Mouse (Mus musculus) liver, embryonic 15.5 days (tissue): ENCODE data around the gene Schip1. TPM values are rescaled to one million over a fixed set of nuclear protein-coding genes. Genes with fewer than 3 reads are reported as not detected.

Source experiments
- ATAC-seq: fragments of 200-750 bp; cut with Nextera tagmentation; 2 replicates; pipeline ENCODE4 v1.8.0; 2017; ENCODE audit warnings: moderate number of reproducible peaks, mild to moderate bottlenecking, moderate library complexity; ENCODE audit not compliant: insufficient read depth
- H3K27ac ChIP-seq: fragments of 300-500 bp; sonication (generic); replicated peaks from 2 replicates; pipeline ENCODE4 v1.5.1; 2015; ENCODE audit warnings: mild to moderate bottlenecking, inconsistent platforms
- H3K27me3 ChIP-seq: fragments of 300-500 bp; sonication (generic); 2 replicates; pipeline ENCODE4 v1.6.1; 2015; ENCODE audit warnings: mild to moderate bottlenecking, inconsistent platforms
- H3K36me3 ChIP-seq: fragments of 300-500 bp; sonication (generic); replicated peaks from 2 replicates; pipeline ENCODE4 v1.6.1; 2015; ENCODE audit warnings: moderate library complexity, mild to moderate bottlenecking, inconsistent platforms
- H3K4me1 ChIP-seq: fragments of 300-500 bp; sonication (generic); replicated peaks from 2 replicates; pipeline ENCODE4 v1.6.1; 2015; ENCODE audit warnings: inconsistent platforms
- H3K4me2 ChIP-seq: fragments of 300-500 bp; sonication (generic); 2 replicates; pipeline ENCODE4 v1.6.1; 2015; ENCODE audit warnings: moderate library complexity, mild to moderate bottlenecking, inconsistent platforms
- H3K4me3 ChIP-seq: fragments of 300-500 bp; sonication (generic); replicated peaks from 2 replicates; pipeline ENCODE4 v1.5.1; 2015; ENCODE audit warnings: mild to moderate bottlenecking, inconsistent platforms
- H3K9ac ChIP-seq: fragments of 300-500 bp; sonication (generic); 2 replicates; pipeline ENCODE4 v1.6.1; 2015; ENCODE audit warnings: moderate library complexity, mild to moderate bottlenecking, inconsistent platforms
- H3K9me3 ChIP-seq: fragments of 300-500 bp; sonication (generic); replicated peaks from 2 replicates; pipeline ENCODE4 v1.6.1; 2016; ENCODE audit warnings: inconsistent platforms
- WGBS: fragments of 180-500 bp; shearing (Covaris S2); methylation state at CpG from one replicate; pipeline ENCODE4 v1.1.7; 2015; ENCODE audit warnings: mixed read lengths; ENCODE audit not compliant: insufficient replicate concordance; 5-methylcytosine and 5-hydroxymethylcytosine counted together
- polyA plus RNA-seq: library from polyadenylated mRNA; unstranded; fragments of >200 nt; fragmentation: Nextera tagmentation; extraction: Ambion mirVana; gene quantifications from 2 replicates; pipeline ENCODE4 v1.2.1, GENCODE M21; 2015

Schip1 gene
- polyA plus RNA-seq, 1 experiment from 2014 or later = 2.4 TPM

- 59% methylated on average over 2 of the region's 2 CpGs for WGBS
- ATAC-seq = no peak
These were observed 329.0 kb downstream of the Schip1 start for GRCm38 (mm10) chr3:68393578-68393977.

GRCm38 (mm10) chr3:68398691-68399090 is 334.1 kb downstream of the Schip1 start:
- 61% methylated on average over 3 of the region's 3 CpGs for WGBS
- no peak overlapping the region for H3K27ac ChIP-seq
- ATAC-seq = no peak
- H3K9ac ChIP-seq = no peak overlapping the region
- no peak overlapping the region for H3K4me2 ChIP-seq
- H3K9me3 ChIP-seq = no peaks in the 10 kb centered on the region
- H3K4me1 ChIP-seq = no peaks in the 10 kb centered on the region
- H3K4me3 ChIP-seq = no peak overlapping the region
- no peaks in the 10 kb centered on the region for H3K36me3 ChIP-seq
- H3K27me3 ChIP-seq = no peaks in the 10 kb centered on the region

More at GRCm38 (mm10) chr3:68393578-68393977, 329.0 kb downstream of the Schip1 start:
- Histone ChIP-seq H3K27ac (no peak overlapping the region), H3K9ac (no peak overlapping the region), H3K36me3 (no peaks in the 10 kb centered on the region), H3K27me3 (no peaks in the 10 kb centered on the region), H3K9me3 (no peaks in the 10 kb centered on the region), H3K4me1 (no peaks in the 10 kb centered on the region), H3K4me3 (no peak overlapping the region), H3K4me2 (no peak overlapping the region)

- ATAC-seq = no peak
- WGBS = 62% methylated on average over 7 of the region's 7 CpGs
- H3K27me3 ChIP-seq = no peaks in the 10 kb centered on the region
- H3K4me2 ChIP-seq = no peak overlapping the region
- H3K36me3 ChIP-seq = no peaks in the 10 kb centered on the region
- no peaks in the 10 kb centered on the region for H3K9me3 ChIP-seq
- H3K9ac ChIP-seq = no peak overlapping the region
- no peak overlapping the region for H3K4me3 ChIP-seq
- no peaks in the 10 kb centered on the region for H3K4me1 ChIP-seq
- H3K27ac ChIP-seq = no peak overlapping the region
These were observed 335.5 kb downstream of the Schip1 start for GRCm38 (mm10) chr3:68400121-68400520.

- 57% methylated on average over 4 of the region's 4 CpGs for WGBS
- no peaks in the 10 kb centered on the region for H3K4me1 ChIP-seq
These were observed 338.7 kb downstream of the Schip1 start for GRCm38 (mm10) chr3:68403343-68403742.

GRCm38 (mm10) chr3:68403783-68404217 is 339.2 kb downstream of the Schip1 start:
- H3K36me3 ChIP-seq = no peaks in the 10 kb centered on the region
- no peaks in the 10 kb centered on the region for H3K4me1 ChIP-seq
- H3K27me3 ChIP-seq = no peaks in the 10 kb centered on the region
- no peak overlapping the region for H3K4me3 ChIP-seq
- H3K9ac ChIP-seq = no peak overlapping the region
- WGBS = 46% methylated on average over 2 of the region's 2 CpGs
- ATAC-seq = no peak
- no peaks in the 10 kb centered on the region for H3K9me3 ChIP-seq
- H3K27ac ChIP-seq = no peak overlapping the region
- H3K4me2 ChIP-seq = no peak overlapping the region

More at GRCm38 (mm10) chr3:68403343-68403742, 338.7 kb downstream of the Schip1 start:
- Histone ChIP-seq H3K27ac (no peak overlapping the region), H3K4me3 (no peak overlapping the region), H3K27me3 (no peaks in the 10 kb centered on the region), H3K9ac (no peak overlapping the region), H3K4me2 (no peak overlapping the region), H3K9me3 (no peaks in the 10 kb centered on the region), H3K36me3 (no peaks in the 10 kb centered on the region)
- no peak for ATAC-seq

DNA sequence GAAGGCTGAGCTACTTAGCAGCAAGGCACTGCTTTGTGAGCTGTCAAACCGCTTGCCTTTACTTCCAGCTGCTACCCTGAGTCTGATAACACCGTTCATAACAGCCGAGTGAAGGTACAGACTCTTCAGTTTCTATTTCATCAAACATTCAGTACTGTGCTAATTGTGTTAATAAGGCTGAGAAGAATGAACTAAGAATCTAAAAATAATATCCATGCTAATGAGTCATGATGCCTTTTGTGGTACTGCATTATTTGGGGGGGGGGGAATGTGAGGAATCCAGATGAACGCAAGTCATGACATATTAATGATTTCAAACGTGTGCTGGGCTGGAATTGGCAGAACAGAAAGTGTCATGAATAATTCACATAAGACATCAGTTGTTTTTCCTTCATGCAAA is 341.1 kb downstream of the Schip1 start:
- Histone ChIP-seq H3K4me1 (no peaks in the 10 kb centered on the region), H3K4me2 (no peak overlapping the region), H3K36me3 (no peaks in the 10 kb centered on the region), H3K9ac (no peak overlapping the region), H3K27ac (no peak overlapping the region), H3K4me3 (no peak overlapping the region), H3K27me3 (no peaks in the 10 kb centered on the region), H3K9me3 (no peaks in the 10 kb centered on the region)
- 64% methylated on average over 5 of the region's 5 CpGs for WGBS
- ATAC-seq = no peak

- H3K9me3 ChIP-seq = no peaks in the 10 kb centered on the region
- H3K4me3 ChIP-seq = no peak overlapping the region
- H3K4me2 ChIP-seq = no peak overlapping the region
- no peaks in the 10 kb centered on the region for H3K4me1 ChIP-seq
- no peak for ATAC-seq
- WGBS = 41% methylated on average over 3 of the region's 3 CpGs
- no peak overlapping the region for H3K27ac ChIP-seq
- H3K27me3 ChIP-seq = no peaks in the 10 kb centered on the region
- no peak overlapping the region for H3K9ac ChIP-seq
- H3K36me3 ChIP-seq = no peaks in the 10 kb centered on the region
These were observed 347.7 kb downstream of the Schip1 start for GRCm38 (mm10) chr3:68412262-68412661.

- ATAC-seq = no peak
- Histone ChIP-seq H3K9ac (no peak overlapping the region), H3K9me3 (no peaks in the 10 kb centered on the region), H3K4me3 (no peak overlapping the region), H3K4me2 (no peak overlapping the region), H3K36me3 (no peaks in the 10 kb centered on the region), H3K4me1 (no peaks in the 10 kb centered on the region), H3K27me3 (no peaks in the 10 kb centered on the region), H3K27ac (no peak overlapping the region)
- 61% methylated on average over 4 of the region's 4 CpGs for WGBS
These were observed 355.2 kb downstream of the Schip1 start for GRCm38 (mm10) chr3:68419792-68420191.

DNA sequence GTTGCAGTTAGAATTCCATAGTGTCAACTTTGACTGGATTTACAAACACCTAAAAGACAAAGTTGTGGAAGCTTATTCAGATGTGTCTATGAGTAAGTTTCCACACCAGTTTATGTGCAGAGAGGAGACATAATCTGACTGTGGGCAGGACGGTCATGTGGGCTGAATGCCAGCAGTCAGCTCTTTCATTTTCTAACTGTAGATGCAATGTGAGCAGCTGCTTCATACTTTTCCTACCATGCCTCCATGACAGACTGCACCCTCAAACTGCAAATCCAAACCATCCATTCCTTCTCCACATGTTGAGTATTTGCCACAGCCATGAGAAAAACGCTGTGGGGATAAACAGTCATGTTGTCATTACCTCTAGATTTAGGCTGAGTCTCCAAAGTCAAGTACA is 356.3 kb downstream of the Schip1 start:
- WGBS = 67% methylated on average over 2 of the region's 2 CpGs
- no peak for ATAC-seq
- Histone ChIP-seq H3K36me3 (no peaks in the 10 kb centered on the region), H3K4me3 (no peak overlapping the region), H3K27ac (no peak overlapping the region), H3K4me1 (no peaks in the 10 kb centered on the region), H3K27me3 (no peaks in the 10 kb centered on the region), H3K4me2 (no peak overlapping the region), H3K9ac (no peak overlapping the region), H3K9me3 (no peaks in the 10 kb centered on the region)

DNA sequence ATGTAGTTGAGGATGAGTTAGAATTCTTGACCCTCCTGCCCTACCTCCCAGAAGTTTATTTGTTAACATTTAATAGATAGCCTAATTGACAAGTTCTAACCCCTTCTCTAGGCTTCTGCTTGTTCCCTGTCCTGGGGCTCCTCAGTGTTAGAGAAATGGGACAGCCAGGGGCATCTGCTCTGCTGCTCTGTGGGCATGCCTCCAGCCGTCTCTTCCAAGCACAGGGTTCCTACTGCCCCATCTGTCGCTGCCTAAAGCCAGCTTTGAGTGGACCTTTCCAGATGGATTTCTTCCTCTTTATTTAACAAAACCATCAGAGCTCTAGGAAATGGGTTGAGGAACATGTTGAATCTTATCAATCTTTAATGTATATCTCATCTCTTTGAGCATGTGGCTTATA is 357.2 kb downstream of the Schip1 start:
- Histone ChIP-seq H3K9ac (no peak overlapping the region), H3K4me2 (no peak overlapping the region), H3K27ac (no peak overlapping the region), H3K4me1 (no peaks in the 10 kb centered on the region), H3K9me3 (no peaks in the 10 kb centered on the region), H3K4me3 (no peak overlapping the region), H3K36me3 (no peaks in the 10 kb centered on the region), H3K27me3 (no peaks in the 10 kb centered on the region)
- 65% methylated on average over 2 of the region's 2 CpGs for WGBS
- ATAC-seq = no peak

DNA sequence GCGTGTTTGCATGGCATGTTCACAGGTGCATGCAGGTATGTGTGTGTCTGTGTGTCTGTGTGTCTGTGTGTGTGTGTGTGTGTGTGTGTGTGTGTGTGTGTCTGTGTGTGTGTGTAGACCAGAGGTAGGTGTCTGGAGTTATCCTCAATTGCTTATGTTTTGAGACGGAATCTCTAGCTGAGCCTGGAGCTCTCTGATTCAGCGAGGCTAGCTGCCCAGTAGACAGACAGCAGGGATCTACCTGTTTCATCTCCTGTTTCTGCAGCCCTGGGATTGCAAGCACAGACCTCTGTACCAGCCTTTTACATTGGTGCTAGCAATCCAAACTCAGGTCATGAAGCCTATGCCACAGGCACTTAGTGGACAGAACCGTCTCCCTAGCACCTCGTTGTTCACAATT is 363.5 kb downstream of the Schip1 start:
- WGBS = 63% methylated on average over 5 of the region's 5 CpGs
- no peak overlapping the region for H3K27ac ChIP-seq
- H3K4me2 ChIP-seq = no peak overlapping the region
- no peaks in the 10 kb centered on the region for H3K27me3 ChIP-seq
- H3K4me3 ChIP-seq = no peak overlapping the region
- H3K4me1 ChIP-seq = no peaks in the 10 kb centered on the region
- no peak overlapping the region for H3K9ac ChIP-seq
- no peaks in the 10 kb centered on the region for H3K9me3 ChIP-seq
- no peak for ATAC-seq
- H3K36me3 ChIP-seq = no peaks in the 10 kb centered on the region

- H3K27me3 ChIP-seq = no peaks in the 10 kb centered on the region
- H3K36me3 ChIP-seq = no peaks in the 10 kb centered on the region
- no peak for ATAC-seq
- H3K4me3 ChIP-seq = no peak overlapping the region
- H3K9ac ChIP-seq = no peak overlapping the region
- 61% methylated on average over 7 of the region's 7 CpGs for WGBS
- no peak overlapping the region for H3K4me2 ChIP-seq
- H3K27ac ChIP-seq = no peak overlapping the region
- no peaks in the 10 kb centered on the region for H3K4me1 ChIP-seq
- no peaks in the 10 kb centered on the region for H3K9me3 ChIP-seq
These were observed 369.8 kb downstream of the Schip1 start for GRCm38 (mm10) chr3:68434435-68434834.
